Mouse (Mus musculus) ovary, adult 2 months (tissue): ENCODE results near the gene Ankrd2. TPM values are rescaled to one million over a fixed set of nuclear protein-coding genes. Genes with fewer than 3 reads are reported as not detected.

Experiments used
- polyA plus RNA-seq: library from polyadenylated mRNA; depleted of rRNA; stranded (reverse); fragments of >200 nt; gene quantifications from 2 replicates; pipeline ENCODE4 v1.2.3, GENCODE M21; 2012; rRNA removed

The Ankrd2 gene
- polyA plus RNA-seq: 0.46 and 0.90 TPM in 2 replicates

GRCm38 (mm10) chr19:42035456-42036248, at the start of gene Ankrd2:
Gene Ankrd2 (plus strand): TSS chr19:42036000.

GRCm38 (mm10) chr19:42045269-42046102, 9.7 kb downstream of the Ankrd2 start, which contains the start of gene Hoga1:
Gene Hoga1 (plus strand): TSS chr19:42045610.

GRCm38 (mm10) chr19:42051948-42052347, 16.1 kb downstream of the Ankrd2 start, which contains the start of gene 4933411K16Rik:
Gene 4933411K16Rik (plus strand): TSS chr19:42052248.

GRCm38 (mm10) chr19:42086166-42086565, 50.4 kb downstream of the Ankrd2 start, which contains the start of gene Morn4:
Gene Morn4 (minus strand): TSS chr19:42086357.

DNA sequence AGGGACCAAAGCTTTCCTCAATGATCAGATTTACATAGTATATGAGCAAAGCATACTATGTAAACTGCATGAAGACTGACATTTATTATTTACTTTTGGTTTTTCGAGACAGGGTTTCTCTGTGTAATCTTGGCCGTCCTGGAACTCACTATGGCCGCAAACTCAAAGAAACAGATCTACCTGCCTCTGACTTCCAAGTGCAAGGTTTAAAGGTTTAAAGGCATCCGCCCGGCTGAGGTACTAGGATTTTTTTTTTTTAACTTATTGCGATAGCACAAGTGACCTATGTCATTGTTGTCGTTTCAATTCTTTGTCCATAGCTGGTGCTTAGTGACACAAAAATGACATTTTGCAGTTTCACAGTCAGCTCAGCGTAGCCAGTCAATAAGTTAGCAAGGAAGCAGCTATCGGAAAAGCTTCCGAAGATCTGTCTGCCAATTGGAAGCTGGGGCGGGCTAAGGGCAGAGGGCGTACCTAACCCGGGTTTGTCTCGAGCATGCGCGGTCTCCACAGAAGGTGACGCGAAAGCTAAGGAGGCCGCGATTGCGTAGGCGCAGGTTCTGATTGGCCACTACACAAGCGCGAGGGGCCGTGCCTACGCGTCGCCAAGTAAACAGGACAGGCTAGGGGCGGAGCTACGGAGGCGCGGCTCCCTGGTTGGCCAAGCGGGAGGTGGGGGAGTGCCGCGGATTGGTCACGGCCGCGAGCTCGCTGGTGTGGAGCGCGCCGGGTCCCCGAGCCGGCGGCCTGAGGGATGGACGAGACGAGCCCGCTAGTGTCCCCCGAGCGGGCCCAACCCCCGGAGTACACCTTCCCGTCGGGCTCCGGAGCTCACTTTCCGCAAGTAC, 54.2 kb downstream of the Ankrd2 start, which contains the start of gene Pi4k2a:
Gene Pi4k2a, plus strand, starts transcription at position 723 of the 848 bp plus-strand sequence.

Other genes starting within 250 kb of the Ankrd2 start
- 4.7 and 5.5 TPM in 2 replicates for gene Arhgap19, start 234.0 kb upstream of the Ankrd2 start, polyA plus RNA-seq
- gene Frat1, start 206.0 kb upstream of the Ankrd2 start, polyA plus RNA-seq: 9.9 and 18.1 TPM in 2 replicates
- gene Frat2, start 187.9 kb upstream of the Ankrd2 start, polyA plus RNA-seq: 12.5 and 21.6 TPM in 2 replicates
- gene Rrp12, start 139.8 kb upstream of the Ankrd2 start, polyA plus RNA-seq: 8.8 and 10.5 TPM in 2 replicates
- 425 and 465 TPM in 2 replicates for gene Pgam1, start 124.1 kb upstream of the Ankrd2 start, polyA plus RNA-seq
- gene Exosc1, start 102.6 kb upstream of the Ankrd2 start, polyA plus RNA-seq: 16.1 and 22.0 TPM in 2 replicates
- 117 and 123 TPM in 2 replicates for gene Zdhhc16, start 102.5 kb upstream of the Ankrd2 start, polyA plus RNA-seq
- gene Mms19, start 54.8 kb upstream of the Ankrd2 start, polyA plus RNA-seq: 82.3 and 85.4 TPM in 2 replicates
- gene Ubtd1, start 54.2 kb upstream of the Ankrd2 start, polyA plus RNA-seq: 43.5 and 47.5 TPM in 2 replicates
- 2.8 and 3.7 TPM in 2 replicates for gene Hoga1, start 9.6 kb downstream of the Ankrd2 start, polyA plus RNA-seq
- 0.51 and 0.58 TPM in 2 replicates for gene 4933411K16Rik, start 16.2 kb downstream of the Ankrd2 start, polyA plus RNA-seq
- 12.2 and 12.9 TPM in 2 replicates for gene Morn4, start 50.4 kb downstream of the Ankrd2 start, polyA plus RNA-seq
- gene Pi4k2a, start 54.5 kb downstream of the Ankrd2 start, polyA plus RNA-seq: 55.5 and 57.1 TPM in 2 replicates
- 62.2 and 67.3 TPM in 2 replicates for gene Avpi1, start 93.1 kb downstream of the Ankrd2 start, polyA plus RNA-seq
- 148 and 163 TPM in 2 replicates for gene Marveld1, start 111.4 kb downstream of the Ankrd2 start, polyA plus RNA-seq
- gene Zfyve27, start 128.0 kb downstream of the Ankrd2 start, polyA plus RNA-seq: 43.0 and 46.5 TPM in 2 replicates
- gene Sfrp5, start 166.3 kb downstream of the Ankrd2 start, polyA plus RNA-seq: 2.8 and 3.0 TPM in 2 replicates
- gene Golga7b, start 211.6 kb downstream of the Ankrd2 start, polyA plus RNA-seq: 0.14 TPM in 2 replicates